Mouse (Mus musculus) urinary bladder, postnatal 36 days (tissue): ENCODE measurements at regions not wholly inside any gene's neighbourhood (a gene's known extent, or its start where the extent isn't known, plus 50 kb on each side); places are given as distances from the start of the nearest gene placed in this dataset.
"Not testable (repeated sequence)": the region's sequence is repeated elsewhere in the genome, so short reads cannot be mapped to it uniquely, and the experiment has no call there.

Experiments used
- DNase-seq, 2 experiments: peaks; one replicate each; pipeline ENCODE4 v3.0.0; 2022; ENCODE audit warnings: low spot score in 2 of 2, mixed read lengths in 1 of 2

GRCm38 (mm10) chrX:94785983-94786382 lies 61.6 kb downstream of the Zxdb start:
- DNase-seq: no peak

- DNase-seq: no peak
Observed at GRCm38 (mm10) chrX:94788331-94788920, 64.1 kb downstream of the Zxdb start.

GRCm38 (mm10) chrX:94796845-94797244 lies 72.5 kb downstream of the Zxdb start:
- not testable (repeated sequence) for DNase-seq

- not testable (repeated sequence) for DNase-seq
Observed at GRCm38 (mm10) chrX:94797348-94798182, 73.2 kb downstream of the Zxdb start.

- not testable (repeated sequence) for DNase-seq
Observed at GRCm38 (mm10) chrX:94798183-94798619, 73.8 kb downstream of the Zxdb start.

- not testable (repeated sequence) for DNase-seq
Observed at GRCm38 (mm10) chrX:94812760-94813159, 88.4 kb downstream of the Zxdb start.

- not testable (repeated sequence) for DNase-seq
Observed at GRCm38 (mm10) chrX:94827524-94827923, 103.2 kb downstream of the Zxdb start.

GRCm38 (mm10) chrX:94844110-94844779 lies 119.9 kb downstream of the Zxdb start:
- DNase-seq: not testable (repeated sequence)

GRCm38 (mm10) chrX:94849549-94849948 lies 125.2 kb downstream of the Zxdb start:
- not testable (repeated sequence) for DNase-seq

- DNase-seq: no peak
Observed at GRCm38 (mm10) chrX:94857501-94857900, 133.1 kb downstream of the Zxdb start.

- no peak for DNase-seq
Observed at GRCm38 (mm10) chrX:94857954-94858353, 133.6 kb downstream of the Zxdb start.

GRCm38 (mm10) chrX:94863123-94863522 lies 138.8 kb downstream of the Zxdb start:
- DNase-seq: no peak

- DNase-seq: peak; percentile 84 to 86
Observed at GRCm38 (mm10) chrX:94865531-94866502, 141.4 kb downstream of the Zxdb start.

- DNase-seq: not testable (repeated sequence)
Observed at GRCm38 (mm10) chrX:94883547-94883946, 142.9 kb downstream of the Spin4 start.
